Mouse (Mus musculus) stomach, postnatal 0 days (tissue): ENCODE results near the gene Fcor.

Experiments
- CTCF ChIP-seq: IDR thresholded peaks from 2 replicates; pipeline ENCODE4 v1.5.1; 2016; ENCODE audit warnings: antibody characterized with exemption, low read depth, mild to moderate bottlenecking, moderate library complexity
- EP300 ChIP-seq: optimal IDR thresholded peaks from 2 replicates; pipeline ENCODE3; 2016; ENCODE audit warnings: antibody characterized with exemption

GRCm38 (mm10) chr8:3670388-3670787, 1.8 kb downstream of the Fcor start:
- TF ChIP-seq CTCF (no peak), EP300 (no peak)
